Mouse (Mus musculus) brain, embryonic 14.5 days (tissue): ENCODE data around the gene Tenm2. TPM values are rescaled to one million over a fixed set of nuclear protein-coding genes. Genes with fewer than 3 reads are reported as not detected.

Source experiments
- DNase-seq: peaks from one replicate; pipeline ENCODE4 v3.0.0-alpha.2; 2011; ENCODE audit warnings: low read depth
- CTCF ChIP-seq: fragments of 200-500 bp; IDR thresholded peaks from 2 replicates; pipeline ENCODE4 v1.5.1; 2012; ENCODE audit warnings: inconsistent platforms, mild to moderate bottlenecking, moderate library complexity, borderline replicate concordance; ENCODE audit not compliant: insufficient read depth, insufficient read length; ENCODE audit errors: extremely low read depth
- POLR2A ChIP-seq: fragments of 200-500 bp; IDR thresholded peaks from 2 replicates; pipeline ENCODE4 v1.6.1; 2012; ENCODE audit warnings: mild to moderate bottlenecking, inconsistent platforms, borderline replicate concordance; ENCODE audit not compliant: poor library complexity, insufficient read depth, insufficient read length, severe bottlenecking; ENCODE audit errors: extremely low read depth
- polyA plus RNA-seq: library from polyadenylated mRNA; depleted of rRNA; stranded (reverse); fragments of >200 nt; gene quantifications from 2 replicates; pipeline ENCODE4 v1.2.3, GENCODE M21; 2012

Gene Tenm2
- polyA plus RNA-seq, 1 experiment: 47.2 TPM

DNA sequence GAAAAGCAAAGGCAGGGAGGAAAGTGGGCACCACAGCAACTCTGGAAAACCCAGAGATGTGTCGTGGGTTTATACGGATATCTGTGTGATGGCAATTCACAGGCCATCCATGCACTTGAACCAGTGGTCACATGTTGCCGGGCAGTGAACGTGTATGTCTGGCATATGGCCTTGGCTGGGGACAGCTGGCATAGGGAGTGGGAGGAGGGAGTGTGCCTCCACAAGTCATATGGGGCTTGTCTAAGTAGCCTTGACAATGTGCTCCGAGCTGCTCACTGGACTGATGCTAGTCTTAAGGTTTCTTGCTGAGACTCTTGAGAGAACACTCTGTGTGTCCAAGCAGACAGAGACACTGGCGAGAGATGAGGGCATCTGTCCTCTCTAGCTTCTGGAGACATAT, 743.5 kb downstream of the Tenm2 start:
- no peak for TF ChIP-seq POLR2A
- no peak for TF ChIP-seq CTCF

DNA sequence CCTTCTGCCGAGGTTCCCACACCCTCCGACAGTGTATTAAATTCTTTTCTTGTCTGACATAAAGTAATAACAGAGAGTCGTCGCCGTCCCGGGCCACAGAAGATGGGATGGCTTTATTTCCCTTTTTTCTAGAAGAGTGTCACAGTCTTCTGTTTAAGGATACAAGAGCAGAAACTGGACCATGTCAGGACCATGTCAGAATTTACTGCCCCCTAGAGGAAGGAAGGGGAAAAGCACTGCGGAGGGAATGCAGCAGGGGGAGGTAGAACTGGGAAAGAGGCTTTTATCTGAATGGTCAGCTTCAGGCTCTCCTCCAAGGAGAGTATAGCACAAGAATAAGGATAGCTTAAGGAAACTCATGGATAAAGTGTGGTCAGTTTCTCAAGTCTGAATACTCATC, 745.7 kb downstream of the Tenm2 start:
- TF ChIP-seq POLR2A: no peak
- peak; percentile 68; the same call in 1 of the 2 replicates for TF ChIP-seq CTCF
- DNase-seq: no peak

More for the DNA sequence above, 743.5 kb downstream of the Tenm2 start:
- DNase-seq: peak; percentile 41

DNA sequence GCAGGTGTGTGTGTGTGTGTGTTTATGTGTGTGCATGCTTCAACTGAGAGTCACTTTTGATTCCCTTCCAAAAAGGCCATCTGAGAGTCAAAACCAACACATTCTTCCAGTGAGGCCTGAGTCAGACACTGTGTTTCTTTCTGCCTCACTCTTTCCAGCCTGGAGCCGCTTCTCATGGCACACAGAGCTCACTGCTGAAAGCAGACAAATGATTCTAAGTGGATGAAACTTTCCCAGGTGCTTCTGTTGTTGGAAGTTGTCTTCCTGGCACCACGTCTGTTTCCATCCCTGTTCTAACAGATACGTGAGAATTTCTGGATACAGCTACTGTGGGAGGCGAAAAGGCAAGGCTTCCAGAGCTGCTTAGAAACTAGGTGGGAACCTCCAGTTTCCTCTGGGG, 747.1 kb downstream of the Tenm2 start:
- DNase-seq: no peak
- no peak for TF ChIP-seq POLR2A
- no peak for TF ChIP-seq CTCF

DNA sequence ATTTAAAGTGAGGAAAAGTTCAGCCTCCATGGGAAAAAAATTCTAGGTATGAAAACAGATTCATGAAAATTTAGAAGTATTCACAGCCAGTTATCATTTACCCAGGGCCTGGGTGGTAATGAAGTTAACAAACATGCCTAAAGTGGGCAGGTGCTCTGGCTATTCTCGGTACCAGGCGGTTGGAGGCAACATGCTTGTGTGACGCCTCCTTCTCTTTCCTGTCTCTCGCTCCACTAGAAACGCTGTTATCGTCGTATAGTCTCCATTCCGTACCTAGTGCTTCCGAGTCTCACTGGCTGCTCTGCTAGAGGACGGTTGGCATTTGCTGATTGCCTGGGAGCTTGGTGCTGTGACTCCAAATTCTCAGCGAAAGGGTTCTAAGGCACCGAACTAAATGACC, 749.7 kb downstream of the Tenm2 start:
- DNase-seq: no peak
- TF ChIP-seq POLR2A: no peak
- no peak for TF ChIP-seq CTCF

DNA sequence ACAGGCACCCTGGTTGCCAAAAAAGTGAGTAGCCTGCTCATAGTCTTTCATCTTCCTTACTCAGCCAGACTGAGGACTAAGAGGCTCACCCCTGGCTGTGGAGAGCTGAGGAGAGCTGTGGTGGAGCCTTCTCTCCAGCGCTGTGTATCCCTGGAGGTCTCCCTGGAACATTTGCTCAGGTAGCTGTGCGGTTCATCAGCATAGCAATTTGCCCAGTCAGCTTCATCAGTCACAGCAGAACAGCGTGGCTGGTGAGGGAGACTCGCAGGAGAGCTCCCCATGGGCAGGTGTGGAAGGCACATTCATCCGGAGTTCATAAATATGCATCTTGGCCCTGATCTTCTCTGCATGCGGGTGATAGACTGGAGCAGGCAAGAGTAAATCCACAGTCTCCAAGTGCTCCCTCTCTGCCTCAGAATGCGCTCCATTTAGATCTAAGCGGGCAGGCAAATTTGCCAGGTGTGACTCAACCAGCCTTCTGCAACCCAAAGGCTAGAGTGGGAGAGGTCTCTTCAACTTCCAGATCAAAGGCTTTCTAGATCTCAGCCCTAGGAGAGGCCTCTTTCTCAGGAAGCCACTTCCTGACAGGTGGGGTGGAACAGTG, 751.2 kb downstream of the Tenm2 start:
- TF ChIP-seq POLR2A (no peak), CTCF (no peak)
- DNase-seq: no peak

DNA sequence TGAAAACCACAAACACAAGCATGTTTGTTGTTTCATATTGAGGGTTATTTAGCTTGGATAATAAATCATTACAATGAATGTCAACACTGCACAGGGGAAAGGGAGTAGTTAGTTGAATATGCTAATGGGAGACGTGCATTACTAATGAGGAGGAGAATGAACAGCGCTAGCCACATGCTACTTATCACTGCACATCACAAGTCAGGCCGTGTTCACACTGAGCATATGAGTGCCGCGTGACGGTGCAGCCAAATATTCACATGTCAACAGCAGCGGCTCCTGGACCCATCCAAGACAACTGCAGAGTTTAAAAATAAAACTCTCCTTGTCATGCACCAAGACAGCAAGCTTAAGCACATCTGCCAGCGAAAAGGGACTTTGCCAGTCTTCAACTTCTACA, 753.6 kb downstream of the Tenm2 start:
- peak; percentile 82 for DNase-seq
- TF ChIP-seq CTCF (no peak), POLR2A (no peak)

DNA sequence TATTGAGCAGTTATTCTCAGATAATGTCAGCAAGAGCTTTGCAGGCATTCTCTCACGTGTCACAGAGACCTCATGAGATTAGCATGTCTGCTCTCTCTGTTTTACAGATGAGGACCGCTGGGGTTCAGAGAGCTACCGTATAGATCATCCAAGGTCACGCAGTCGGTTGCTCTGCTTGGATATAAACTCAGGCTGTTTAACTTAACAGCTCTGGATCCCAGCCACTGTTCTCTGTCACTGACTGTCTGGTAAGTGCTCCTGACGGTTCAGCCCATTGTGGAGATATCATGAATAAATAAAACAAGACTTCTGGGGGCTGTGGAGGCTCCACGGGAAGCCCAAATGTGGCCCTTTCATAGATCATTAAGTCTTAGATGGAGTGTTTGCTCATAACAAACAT, 754.2 kb downstream of the Tenm2 start:
- no peak for DNase-seq
- TF ChIP-seq CTCF (no peak), POLR2A (no peak)

DNA sequence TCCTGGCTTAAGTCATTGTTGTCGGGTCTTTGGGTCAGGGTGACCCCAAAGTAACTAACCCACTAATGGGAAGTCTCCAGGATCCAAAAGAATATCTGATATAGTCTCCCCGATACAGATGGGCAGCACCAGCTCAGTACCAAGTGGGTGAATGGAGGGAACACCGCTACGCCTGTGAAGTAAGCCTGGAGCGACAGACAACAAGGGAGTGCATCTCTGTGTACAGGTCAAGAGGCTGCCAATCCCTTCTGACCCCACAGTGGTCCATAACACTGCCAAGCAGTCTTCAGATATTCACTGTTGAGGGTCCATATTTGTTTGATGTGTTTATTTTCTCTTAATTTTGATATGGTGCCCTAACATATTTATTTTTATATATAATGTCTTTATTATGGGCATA, 754.7 kb downstream of the Tenm2 start:
- TF ChIP-seq POLR2A: no peak
- TF ChIP-seq CTCF: no peak
- DNase-seq: no peak

DNA sequence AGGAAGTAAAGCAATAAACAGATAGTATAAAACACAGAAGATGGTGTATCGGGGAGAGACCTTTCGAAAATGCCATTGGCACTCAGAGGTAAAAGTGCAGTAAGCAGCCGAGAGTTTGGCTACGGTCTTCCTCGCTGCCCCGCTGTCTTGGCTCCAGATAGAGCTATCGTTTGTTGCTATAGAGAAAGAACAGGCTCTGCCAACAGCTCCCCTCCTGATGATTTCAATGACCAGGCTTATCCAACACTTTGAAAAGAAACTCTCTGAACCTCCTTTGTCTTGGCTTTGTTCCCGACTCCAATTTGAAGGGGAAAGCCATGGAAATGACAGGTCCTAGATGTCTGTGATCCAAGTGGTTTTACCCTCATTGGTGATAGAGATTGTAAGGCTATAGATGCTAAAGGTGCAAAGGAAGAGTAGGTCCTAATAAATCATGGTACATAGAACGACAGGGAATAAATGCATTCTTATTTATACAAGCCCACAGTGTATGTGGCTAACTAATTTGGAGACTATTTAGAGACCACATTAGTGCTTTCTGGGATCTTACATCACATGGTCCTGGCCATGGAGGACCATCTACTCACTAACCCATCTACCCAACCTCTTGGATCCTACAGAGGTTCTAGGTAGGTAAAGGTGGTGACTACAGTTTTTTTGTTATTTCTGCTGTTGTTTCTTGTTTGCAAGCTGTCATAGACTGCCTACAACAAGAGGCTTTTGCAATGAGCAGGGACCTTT, 765.8 kb downstream of the Tenm2 start:
- peak; percentile 93 for DNase-seq
- TF ChIP-seq CTCF: no peak
- TF ChIP-seq POLR2A: no peak

DNA sequence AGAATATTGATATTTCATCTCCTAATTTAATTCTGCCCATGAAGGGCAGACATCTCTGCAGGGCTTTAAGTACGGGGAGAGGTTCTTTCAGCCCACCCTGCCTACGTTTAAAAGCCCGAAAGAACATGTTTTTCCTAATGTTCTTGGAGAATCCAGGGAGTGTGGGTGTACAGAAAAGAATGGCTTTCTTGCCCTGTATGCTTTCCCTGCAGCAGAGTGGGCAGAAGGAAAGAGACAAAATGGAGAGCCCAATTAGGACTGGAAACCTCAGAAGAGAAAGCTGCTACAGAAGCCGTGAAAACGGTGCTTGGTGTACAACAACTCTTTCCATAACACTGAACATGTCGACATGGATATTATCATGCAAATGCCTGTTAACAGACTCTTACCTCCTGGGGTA, 777.3 kb downstream of the Tenm2 start:
- TF ChIP-seq CTCF (no peak), POLR2A (no peak)
- peak; percentile 44 for DNase-seq

DNA sequence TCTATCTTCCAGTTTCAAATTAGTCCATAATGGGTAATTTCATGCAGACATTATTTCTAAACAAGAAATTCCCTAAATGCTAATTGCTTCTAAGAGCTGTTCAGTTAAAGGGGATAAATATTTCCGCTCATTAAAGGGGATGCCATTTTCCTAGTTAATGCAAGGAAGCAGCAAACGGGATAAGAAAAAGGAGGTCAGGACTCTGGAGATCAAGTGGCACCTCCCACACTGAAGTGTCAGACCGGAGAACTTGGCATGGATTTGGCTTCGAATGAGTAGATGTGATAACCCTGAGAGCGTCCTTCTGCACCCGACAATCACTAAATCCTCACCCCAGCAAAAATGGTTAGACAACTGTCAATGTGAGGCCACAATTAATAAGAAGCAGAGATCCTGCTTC, 781.7 kb downstream of the Tenm2 start:
- no peak for TF ChIP-seq CTCF
- no peak for TF ChIP-seq POLR2A
- DNase-seq: peak; percentile 24

DNA sequence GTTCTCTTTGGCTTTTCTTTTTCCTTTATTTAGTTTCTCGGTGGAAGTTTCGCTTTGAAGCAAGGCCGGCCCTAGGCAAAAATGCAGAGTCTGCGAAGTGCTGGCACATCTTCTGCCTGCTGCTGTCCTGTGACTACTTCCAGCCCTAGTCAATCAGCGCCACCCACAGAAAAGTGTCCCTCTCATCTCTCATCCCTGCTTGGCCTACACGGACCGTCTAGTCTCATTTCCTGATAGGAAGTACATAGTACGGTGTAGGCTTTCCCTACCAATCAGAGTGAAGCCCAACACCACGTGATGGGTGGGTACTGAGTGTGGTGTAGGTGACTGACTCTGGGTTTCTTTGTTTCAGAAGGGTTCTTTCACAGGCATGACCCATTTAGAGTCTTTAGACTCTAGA, 783.3 kb downstream of the Tenm2 start:
- no peak for TF ChIP-seq CTCF
- TF ChIP-seq POLR2A: no peak
- no peak for DNase-seq

DNA sequence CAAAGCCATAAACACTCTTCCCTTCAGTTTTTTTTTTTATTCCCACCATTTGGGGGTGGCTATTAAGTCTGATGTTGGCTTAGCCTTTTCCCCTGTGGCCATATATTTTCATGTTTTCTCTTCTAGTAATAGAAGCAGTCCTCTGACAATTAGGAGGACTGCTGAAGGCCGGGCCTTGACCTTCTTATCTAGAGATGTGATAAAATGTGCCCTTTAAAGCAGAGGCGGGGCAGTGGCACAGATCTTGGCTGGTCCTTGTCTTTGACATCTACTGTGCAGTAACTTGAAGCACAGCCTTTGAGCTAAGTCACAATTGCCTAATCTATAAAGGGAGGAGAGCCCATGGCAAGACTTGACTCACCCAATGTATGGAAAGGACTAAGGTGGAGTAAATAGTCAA, 789.4 kb downstream of the Tenm2 start:
- TF ChIP-seq POLR2A (no peak), CTCF (no peak)
- no peak for DNase-seq

DNA sequence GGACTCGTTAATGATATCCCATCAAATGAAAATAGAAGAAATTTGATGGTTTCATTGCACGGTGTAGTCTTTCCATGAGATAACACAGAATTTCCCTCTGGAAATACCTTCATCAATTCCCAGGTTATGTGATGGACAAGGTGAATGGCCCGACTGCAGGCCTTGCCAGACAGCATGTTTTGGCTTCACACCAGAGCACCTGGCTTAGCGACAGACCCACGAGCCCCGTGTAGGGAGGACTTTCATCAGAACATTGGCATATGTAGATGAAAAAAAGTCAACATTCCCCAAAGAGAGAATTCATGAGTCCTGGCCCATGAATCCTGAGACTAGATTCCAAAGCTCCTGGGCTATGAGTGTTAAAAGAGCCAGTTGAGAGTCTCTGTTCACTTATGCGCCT, 791.9 kb downstream of the Tenm2 start:
- DNase-seq: no peak
- no peak for TF ChIP-seq POLR2A
- no peak for TF ChIP-seq CTCF
